Mouse (Mus musculus): ENCODE results near the gene Pip4k2b.

- TF ChIP-seq CTCF (IDR thresholded peaks at IDR 0.05; ENCODE audit: low read depth) (no peak), EP300 (optimal IDR thresholded peaks at IDR 0.05) (no peak)
These were observed 26.9 kb downstream of the Pip4k2b start for GRCm38 (mm10) chr11:97717369-97718280.
